16 mouse cellular contexts compared by ENCODE assay signal in genomic region chr14:24189598-24189997, GRCm38 (mm10). TPM values are rescaled to one million over a fixed set of nuclear protein-coding genes. Genes with fewer than 3 reads are reported as not detected.
DNase-seq lines count a peak whose midpoint lies in the region; TF ChIP-seq lines count a peak whose summit lies in the region.
"Had no signal": no experiment of that assay in that cellular context is flagged by ENCODE, and none has a peak within 500 bp of the region (broad histone marks: within the 10 kb centered on the region; RNA-seq: fewer than 3 reads in every experiment).

No protein-coding gene starts in this region.

- 58% methylated on average over 7 of the region's 7 CpGs for WGBS in liver, adult 2 months
- 87% methylated on average over 7 of the region's 7 CpGs for WGBS in forebrain, embryonic 10.5 days

- no peaks in the 10 kb centered on the region for H3K9me3 ChIP-seq in forebrain, embryonic 10.5 days
- H3K9me3 ChIP-seq: embryonic facial prominence, embryonic 13.5 days; limb, embryonic 12.5 days; midbrain, embryonic 13.5 days had no signal

- H3K9ac ChIP-seq in liver, adult 2 months (ENCODE audit: low read depth, low read length), result no peak overlapping the region
- H3K9ac ChIP-seq: embryonic facial prominence, embryonic 13.5 days; limb, embryonic 12.5 days; midbrain, embryonic 13.5 days had no signal

- H3K27me3 ChIP-seq in liver, adult 2 months (ENCODE audit: control insufficient read depth, insufficient read depth, low read length), result no peaks in the 10 kb centered on the region
- H3K27me3 ChIP-seq in forebrain, embryonic 10.5 days (ENCODE audit: poor library complexity, severe bottlenecking), result no peaks in the 10 kb centered on the region
- H3K27me3 ChIP-seq: embryonic facial prominence, embryonic 13.5 days; limb, embryonic 12.5 days; midbrain, embryonic 13.5 days had no signal

- no peaks in the 10 kb centered on the region for H3K36me3 ChIP-seq in liver, adult 2 months (ENCODE audit: control insufficient read depth, insufficient read depth, low read length)
- peaks cover 31% of the 10 kb centered on the region for H3K36me3 ChIP-seq in forebrain, embryonic 10.5 days (replicated peaks)

- H3K27ac ChIP-seq in liver, adult 2 months (replicated peaks; ENCODE audit: insufficient read depth, low read depth, low read length), result no peak overlapping the region
- no peak overlapping the region for H3K27ac ChIP-seq in forebrain, embryonic 10.5 days
- H3K27ac ChIP-seq: embryonic facial prominence, embryonic 13.5 days; layer of hippocampus, adult 2 months; left cerebral cortex, adult 2 months; limb, embryonic 12.5 days; midbrain, embryonic 13.5 days had no signal

- no peak for TF ChIP-seq POLR2A in liver, adult 2 months (IDR thresholded peaks at IDR 0.05; ENCODE audit: extremely low read depth, insufficient read depth, low read length)

- DNase-seq in heart, postnatal 4 days, result peak; percentile 57
- DNase-seq in heart, adult 8-10 months (ENCODE audit: low spot score), result no peak
- peak; percentile 39 for DNase-seq in liver, adult 2 months (ENCODE audit: extremely low read depth, low read depth, low spot score)
- DNase-seq in liver, result no peak
- peak; percentile 56 for DNase-seq in cerebellum, adult 11 months
- peak; percentile 74 to 79 for DNase-seq in cerebellum, postnatal 14 days
- no peak for DNase-seq in retina, embryonic 14.5 days (ENCODE audit: low spot score)
- DNase-seq in forebrain, embryonic 10.5 days (ENCODE audit: extremely low spot score, low spot score), result no peak
- DNase-seq: gastrocnemius, postnatal 36 days; lung, adult 2 months had no signal

- no peak for TF ChIP-seq CTCF in liver, adult 2 months (IDR thresholded peaks at IDR 0.05; ENCODE audit: low read depth, low read length)

- H3K4me3 ChIP-seq in liver, adult 2 months (ENCODE audit: insufficient read depth, low read depth, low read length), result no peak overlapping the region
- no peak overlapping the region for H3K4me3 ChIP-seq in forebrain, embryonic 10.5 days
- H3K4me3 ChIP-seq: embryonic facial prominence, embryonic 13.5 days; layer of hippocampus, adult 2 months; left cerebral cortex, adult 2 months; limb, embryonic 12.5 days; midbrain, embryonic 13.5 days had no signal

- H3K4me1 ChIP-seq in liver, adult 2 months (ENCODE audit: control insufficient read depth, insufficient read depth, low read length), result no peaks in the 10 kb centered on the region
- peaks cover 16% of the 10 kb centered on the region for H3K4me1 ChIP-seq in forebrain, embryonic 10.5 days

- H3K79me2 ChIP-seq in liver, adult 2 months (ENCODE audit: control insufficient read depth, insufficient read depth, low read length), result no peaks in the 10 kb centered on the region

RNA-seq across cellular contexts. Expression of gene Dlg5, which starts 56.1 kb away (rescaled TPM):
- 10 to 100 TPM; 24.5 to 26.6 TPM for total RNA-seq in heart, postnatal 4 days (2021)
- 10 to 100 TPM in 2 of 4 experiments, 1 to 10 TPM in 2; 9.0 to 12.7 (median 9.8) TPM for total RNA-seq in heart, adult 8-10 months (2022)
- 1.3 and 2.4 TPM in 2 replicates for total RNA-seq in liver, adult 2 months (2014; rRNA removed)
- 2.9 and 4.0 TPM in 2 replicates for polyA plus RNA-seq in liver, adult 2 months (2012; rRNA removed)
- polyA plus RNA-seq in forebrain, embryonic 10.5 days (2016; fragmentation: Nextera tagmentation; extraction: Ambion mirVana), result 15.0 and 16.5 TPM in 2 replicates
- total RNA-seq: common myeloid progenitor, adult 5-6 weeks had no signal

Comparison
In these comparisons a context has a peak if more than half of its experiments do, and no peak if none do; other contexts are left out.
1. DNase-seq: peak in heart, postnatal 4 days (single experiment), liver, adult 2 months (single experiment), cerebellum, adult 11 months (single experiment) and cerebellum, postnatal 14 days (2 of 2); none in heart, adult 8-10 months (single experiment), liver (single experiment), retina, embryonic 14.5 days (single experiment) and forebrain, embryonic 10.5 days (single experiment).